Mouse (Mus musculus) spleen, adult 18-20 months (tissue): ENCODE data around the gene Olfr1335.
"Not testable (repeated sequence)": the region's sequence is repeated elsewhere in the genome, so short reads cannot be mapped to it uniquely, and the experiment has no call there.

Source experiments
- DNase-seq, 2 experiments: peaks; one replicate each; pipeline ENCODE4 v3.0.0; 2022; ENCODE audit warnings: mixed read lengths in 2 of 2

Gene Olfr1335

DNA sequence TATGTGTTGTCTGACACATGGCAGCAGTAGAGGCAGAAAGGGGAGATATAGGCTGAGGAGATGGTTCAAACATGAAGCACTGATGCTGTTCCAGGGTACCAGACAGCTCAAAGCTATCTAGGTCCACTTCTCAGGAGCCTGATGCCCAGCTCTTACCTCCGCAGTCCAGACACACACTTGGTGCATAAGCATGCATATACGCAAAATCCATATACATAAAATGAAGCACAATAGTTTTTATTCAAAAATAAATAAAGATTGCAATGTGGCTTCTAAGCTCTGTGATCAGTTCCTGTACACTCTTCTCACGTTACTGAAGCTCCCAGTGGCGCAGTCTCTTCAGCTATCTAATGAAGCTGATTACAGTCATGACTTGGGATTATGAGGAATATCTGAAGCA lies at the start of gene Olfr1335:
Olfr1335 (minus strand) TSS at position 101 of the 400 bp plus-strand sequence.
- no peak for DNase-seq

GRCm38 (mm10) chr4:118836179-118836578 lies 26.4 kb upstream of the Olfr1335 start, which contains the start of gene Olfr1333:
Gene Olfr1333, minus strand, starts transcription at chr4:118836279.
- DNase-seq: no peak

- DNase-seq: no peak
Measured at GRCm38 (mm10) chr4:118818921-118819320, 9.2 kb upstream of the Olfr1335 start.

- DNase-seq: not testable (repeated sequence)
Measured at GRCm38 (mm10) chr4:118792796-118793195, 16.9 kb downstream of the Olfr1335 start.

- no peak for DNase-seq
Measured at GRCm38 (mm10) chr4:118782486-118782885, 27.3 kb downstream of the Olfr1335 start, which contains the start of gene Olfr1337. Gene Olfr1337, minus strand, starts transcription at chr4:118782586.
